Mouse (Mus musculus) hematopoietic stem cell, adult 5-6 weeks (primary cell): ENCODE results near the gene Sh2d2a. TPM values are rescaled to one million over a fixed set of nuclear protein-coding genes. Genes with fewer than 3 reads are reported as not detected.
A peak's percentile ranks its signal among the peaks of the same experiment; 100 is the strongest.
"Not testable (repeated sequence)": the region's sequence is repeated elsewhere in the genome, so short reads cannot be mapped to it uniquely, and the experiment has no call there.

Experiments used
- ATAC-seq, 2 experiments: fragments of 125-278 bp in 1 of 2; replicated peaks in 1 of 2; 2 replicates each; pipeline ENCODE4 v1.8.0; 2016 to 2017; ENCODE audit warnings: inconsistent platforms in 2 of 2, mild to moderate bottlenecking in 2 of 2, moderate number of reproducible peaks in 2 of 2, low read depth in 1 of 2, moderate TSS enrichment in 1 of 2; ENCODE audit not compliant: low FRiP score in 2 of 2, poor library complexity in 2 of 2, severe bottlenecking in 2 of 2, insufficient read depth in 1 of 2, low TSS enrichment in 1 of 2
- total RNA-seq: library from RNA; stranded (forward); fragments of 172-1452, 232-1000 nt; gene quantifications from 2 replicates; pipeline ENCODE4 v1.2.3, GENCODE M21; 2017

The Sh2d2a gene
- total RNA-seq, 1 experiment from 2014 or later, result 0.74 TPM

- no peak for ATAC-seq
These were observed 369 bp upstream of the Sh2d2a start for GRCm38 (mm10) chr3:87846186-87846585.

GRCm38 (mm10) chr3:87847680-87848079 lies 1.1 kb downstream of the Sh2d2a start:
- no peak; a peak in 1 of 4 replicates for ATAC-seq

- 0 out of 4 replicates have a peak, but pooled peaks of 1 of the 2 experiments have one; percentile 20 for ATAC-seq
These were observed 2.6 kb downstream of the Sh2d2a start for GRCm38 (mm10) chr3:87849117-87849516.

- no peak for ATAC-seq
These were observed 8.4 kb downstream of the Sh2d2a start for GRCm38 (mm10) chr3:87854795-87855568.

GRCm38 (mm10) chr3:87855936-87856335 lies 9.4 kb downstream of the Sh2d2a start:
- no peak for ATAC-seq

- ATAC-seq, result no peak
These were observed 11.1 kb downstream of the Sh2d2a start for GRCm38 (mm10) chr3:87857666-87858065.

- ATAC-seq, result peak; percentile 87 to 93; a peak in 3 of 4 replicates
These were observed 13.3 kb downstream of the Sh2d2a start for GRCm38 (mm10) chr3:87859813-87860212.

GRCm38 (mm10) chr3:87864111-87864510 lies 17.6 kb downstream of the Sh2d2a start:
- ATAC-seq, result not testable (repeated sequence)

GRCm38 (mm10) chr3:87877730-87878129 lies 31.2 kb downstream of the Sh2d2a start:
- ATAC-seq, result no peak

- ATAC-seq, result no peak
These were observed 37.7 kb downstream of the Sh2d2a start for GRCm38 (mm10) chr3:87884291-87884690.

GRCm38 (mm10) chr3:87884708-87885251 lies 38.2 kb downstream of the Sh2d2a start:
- 0 out of 4 replicates have a peak, but pooled peaks of 1 of the 2 experiments have one; percentile 11 for ATAC-seq

GRCm38 (mm10) chr3:87885281-87886003 lies 38.9 kb downstream of the Sh2d2a start, which contains the start of gene Prcc:
Gene Prcc, minus strand, starts transcription at chr3:87885608.
- ATAC-seq, result peak; percentile 97 to 98

GRCm38 (mm10) chr3:87886004-87886365 lies 39.4 kb downstream of the Sh2d2a start:
- peak in 1 of 2 experiments; percentile 7; a peak in 1 of 4 replicates for ATAC-seq

- ATAC-seq, result no peak
These were observed 39.9 kb downstream of the Sh2d2a start for GRCm38 (mm10) chr3:87886416-87886815.

GRCm38 (mm10) chr3:87887400-87887799 lies 40.8 kb downstream of the Sh2d2a start:
- not testable (repeated sequence) for ATAC-seq

GRCm38 (mm10) chr3:87891481-87891880 lies 44.9 kb downstream of the Sh2d2a start:
- no peak for ATAC-seq

GRCm38 (mm10) chr3:87893367-87893905 lies 46.9 kb downstream of the Sh2d2a start:
- no peak for ATAC-seq

GRCm38 (mm10) chr3:87899266-87899665 lies 52.7 kb downstream of the Sh2d2a start:
- ATAC-seq, result no peak
